Mouse (Mus musculus) bone marrow, adult 2 months (tissue): ENCODE results near the gene Gm43191. TPM values are rescaled to one million over a fixed set of nuclear protein-coding genes. Genes with fewer than 3 reads are reported as not detected.
"Not testable (repeated sequence)": the region's sequence is repeated elsewhere in the genome, so short reads cannot be mapped to it uniquely, and the experiment has no call there.

ENCODE experiments used
- H3K27ac ChIP-seq: fragments of 200-500 bp; 2 replicates; pipeline ENCODE4 v1.5.1; 2012; ENCODE audit warnings: low read depth, mild to moderate bottlenecking, control low read depth, inconsistent platforms, low read length; ENCODE audit not compliant: control insufficient read depth, poor library complexity, insufficient read depth
- H3K4me1 ChIP-seq: fragments of 200-500 bp; 2 replicates; pipeline ENCODE4 v1.6.1; 2011; ENCODE audit warnings: low read length; ENCODE audit not compliant: control insufficient read depth, insufficient read depth
- H3K4me3 ChIP-seq: fragments of 200-500 bp; replicated peaks from 2 replicates; pipeline ENCODE3; 2011; ENCODE audit warnings: mild to moderate bottlenecking, low read depth, low read length, control low read depth; ENCODE audit not compliant: control insufficient read depth
- CTCF ChIP-seq: fragments of 200-500 bp; IDR thresholded peaks from 2 replicates; pipeline ENCODE4 v1.5.1; 2011; ENCODE audit warnings: low read length, control low read depth; ENCODE audit not compliant: control insufficient read depth, insufficient read depth
- POLR2A ChIP-seq: fragments of 200-500 bp; IDR thresholded peaks from 2 replicates; pipeline ENCODE4 v1.6.1; 2011; ENCODE audit warnings: low read depth, mild to moderate bottlenecking, control low read depth, low read length, borderline replicate concordance; ENCODE audit not compliant: control insufficient read depth
- WGBS: fragments of 180-500 bp; shearing (Covaris S2); methylation state at CpG from one replicate; pipeline ENCODE4 v1.1.7; 2018; 5-methylcytosine and 5-hydroxymethylcytosine counted together
- polyA plus RNA-seq: library from polyadenylated mRNA; stranded (reverse); fragments of >200 nt; gene quantifications from 2 replicates; pipeline ENCODE4 v1.2.4, GENCODE M21; 2011; ENCODE audit warnings: low replicate concordance; ENCODE audit not compliant: missing spikeins, insufficient read depth, insufficient read length

Gm43191 gene
- polyA plus RNA-seq, 1 experiment: not detected

DNA sequence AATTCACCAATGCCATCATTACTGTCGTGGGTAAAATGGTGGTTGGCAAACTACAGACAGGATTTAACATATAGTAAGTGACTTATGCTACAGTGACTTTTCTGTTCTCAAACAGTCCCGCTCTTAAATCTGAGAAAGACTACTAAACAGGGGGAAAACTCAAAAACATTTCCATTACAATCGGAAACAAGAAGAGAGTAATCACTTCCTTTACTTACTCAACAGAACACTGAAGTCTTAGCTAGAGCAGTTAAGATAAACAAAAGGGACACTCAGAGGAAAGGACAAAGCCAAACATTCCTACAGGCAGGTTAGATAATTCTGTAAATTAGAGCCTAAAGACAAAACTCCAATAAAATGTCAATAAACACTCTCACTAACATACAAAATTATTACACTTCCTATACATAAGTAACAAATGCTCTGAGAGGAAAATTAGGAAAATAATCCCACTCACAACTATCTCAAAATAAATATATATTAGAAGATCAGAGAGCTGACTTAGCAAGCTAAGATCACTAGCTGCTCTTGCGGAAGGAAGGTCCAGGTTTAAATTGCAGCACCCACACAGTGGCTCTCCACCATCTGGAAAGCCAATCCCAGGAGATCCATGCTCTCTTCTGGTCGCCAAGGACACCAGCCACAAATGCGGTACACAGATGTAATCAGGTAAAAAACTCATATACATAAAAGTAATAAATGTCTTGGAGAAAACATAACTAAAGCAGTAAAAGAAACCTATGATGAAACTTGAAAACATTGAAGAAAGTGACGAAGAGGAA is 24.7 kb downstream of the Gm43191 start:
- Histone ChIP-seq H3K4me3 (no peak overlapping the region), H3K27ac (no peak overlapping the region), H3K4me1 (peaks cover 4% of the 10 kb centered on the region)
- 68% methylated on average over 7 of the region's 7 CpGs for WGBS
- TF ChIP-seq CTCF (no peak), POLR2A (no peak)

DNA sequence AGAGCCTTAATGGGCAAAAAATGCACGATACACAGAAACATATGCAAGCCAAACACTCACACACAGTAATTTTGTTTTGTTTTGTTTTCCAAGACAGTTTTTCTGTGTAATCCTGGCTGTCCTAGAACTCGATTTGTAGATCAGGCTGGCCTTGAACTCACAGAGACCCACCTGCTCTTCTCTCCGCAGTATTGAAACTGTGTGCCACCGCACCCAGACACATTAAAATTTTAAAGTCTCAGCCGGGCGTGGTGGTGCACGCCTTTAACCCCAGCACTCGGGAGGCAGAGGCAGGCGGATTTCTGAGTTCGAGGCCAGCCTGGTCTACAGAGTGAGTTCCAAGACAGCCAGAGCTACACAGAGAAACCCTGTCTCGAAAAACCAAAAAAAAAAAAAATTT is 27.0 kb downstream of the Gm43191 start:
- not testable (repeated sequence) for H3K4me1 ChIP-seq, H3K4me3 ChIP-seq, H3K27ac ChIP-seq
- WGBS: 83% methylated on average over 11 of the region's 11 CpGs

DNA sequence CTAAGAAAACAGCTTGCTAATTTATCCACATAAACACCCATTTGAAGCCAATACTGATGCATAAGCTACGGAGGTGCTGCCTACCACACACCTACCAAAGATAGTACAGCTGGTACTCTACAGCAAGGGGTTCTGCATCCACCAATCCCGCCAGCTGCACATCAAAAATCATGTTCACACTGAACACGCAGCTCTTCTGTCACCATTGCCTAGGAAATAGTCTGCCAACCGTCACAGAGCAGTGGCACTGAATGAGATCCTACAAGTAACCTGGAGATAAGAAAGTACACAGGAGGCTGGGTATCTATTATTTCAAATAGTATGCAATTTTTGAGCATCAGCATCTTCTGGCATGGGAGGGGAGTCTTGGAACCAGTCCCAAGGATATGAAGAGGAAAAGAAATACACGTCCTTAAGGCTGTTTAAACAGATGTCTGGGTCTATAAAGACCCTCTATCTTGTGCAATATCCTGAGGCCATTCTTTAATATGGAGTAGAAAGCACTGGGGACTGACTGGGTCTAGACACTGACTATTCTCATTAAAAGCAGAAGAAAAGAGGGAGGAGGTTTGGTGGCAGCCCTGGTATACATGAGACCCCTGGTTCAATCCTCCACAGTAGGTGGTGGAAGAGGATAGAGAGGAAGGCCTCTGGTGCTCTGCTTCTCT is 27.6 kb downstream of the Gm43191 start:
- WGBS: 53% methylated on average over 5 of the region's 5 CpGs
- H3K4me1 ChIP-seq: peaks cover 3% of the 10 kb centered on the region; the same call in 1 of the 2 replicates
- TF ChIP-seq CTCF (no peak), POLR2A (no peak)

DNA sequence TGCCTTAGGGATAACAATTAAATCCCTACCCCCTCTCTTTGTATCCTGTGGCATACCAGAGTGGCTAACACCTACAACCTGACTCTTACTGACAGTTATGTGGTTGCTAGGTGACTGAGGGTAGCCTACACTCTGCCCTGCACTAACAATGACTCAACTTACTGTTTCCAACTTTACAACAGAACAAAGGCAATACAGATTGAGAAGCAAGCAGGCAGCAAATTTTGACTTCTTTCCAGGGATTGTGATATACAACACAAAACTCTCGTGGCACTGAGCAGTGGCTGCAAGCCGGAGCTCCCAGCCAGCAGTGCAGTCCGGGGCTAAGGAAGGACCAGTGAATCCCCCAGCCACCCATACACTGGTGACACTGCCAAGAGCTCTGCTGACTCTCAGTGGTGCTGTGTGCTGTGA is 29.0 kb downstream of the Gm43191 start:
- H3K4me3 ChIP-seq: no peak overlapping the region
- H3K27ac ChIP-seq: no peak overlapping the region
- TF ChIP-seq CTCF (no peak), POLR2A (no peak)
- H3K4me1 ChIP-seq: peaks cover 1% of the 10 kb centered on the region; the same call in 1 of the 2 replicates
- WGBS: 68% methylated on average over 3 of the region's 3 CpGs

More for the DNA sequence above, 27.6 kb downstream of the Gm43191 start:
- Histone ChIP-seq H3K4me3 (no peak overlapping the region), H3K27ac (no peak overlapping the region)

DNA sequence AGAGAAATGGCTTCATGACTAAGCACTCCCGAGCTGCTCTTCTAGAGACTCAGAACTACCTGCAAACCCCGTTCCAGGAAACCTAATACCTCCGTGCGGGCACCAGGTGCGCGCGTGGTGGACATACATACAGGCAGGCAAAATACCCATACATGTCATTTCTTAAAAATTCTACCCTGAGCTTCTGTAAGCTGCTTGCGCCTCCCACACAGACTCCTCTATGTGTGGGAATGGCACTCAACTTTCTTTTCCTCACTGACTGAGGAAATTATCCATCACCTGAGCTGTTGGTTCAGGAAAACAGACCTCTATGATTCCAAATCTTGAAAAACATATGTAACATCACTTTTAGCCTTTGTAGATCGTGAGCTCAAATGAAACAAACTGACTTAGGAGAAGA is 30.4 kb downstream of the Gm43191 start:
- 88% methylated on average over 9 of the region's 9 CpGs for WGBS
- Histone ChIP-seq H3K4me1 (no peaks in the 10 kb centered on the region; the same call in 1 of the 2 replicates), H3K4me3 (no peak overlapping the region), H3K27ac (no peak overlapping the region)
- no peak for TF ChIP-seq CTCF
- TF ChIP-seq POLR2A: no peak

DNA sequence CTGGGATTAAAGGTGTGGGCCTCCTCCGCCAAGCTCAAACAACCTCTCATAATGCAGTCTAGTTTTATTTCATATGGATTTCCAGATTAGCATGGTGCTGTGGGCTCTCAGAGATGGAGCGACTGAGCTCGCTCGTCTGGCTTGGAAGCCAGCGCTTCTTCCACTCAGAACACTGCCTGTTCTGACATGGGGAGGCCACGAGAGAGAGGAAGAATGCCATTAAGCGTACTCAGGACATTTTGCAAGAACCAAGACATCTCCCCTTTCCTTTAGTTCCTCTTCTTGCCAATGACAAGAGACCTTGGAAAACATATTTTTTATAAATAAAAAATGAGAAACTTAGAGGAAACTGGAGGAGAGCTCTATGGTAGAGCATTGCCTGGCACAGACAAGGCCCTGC is 32.3 kb downstream of the Gm43191 start:
- no peaks in the 10 kb centered on the region; the same call in 1 of the 2 replicates for H3K4me1 ChIP-seq
- peak overlapping the region; percentile 44 for H3K27ac ChIP-seq
- TF ChIP-seq POLR2A (no peak), CTCF (no peak)

DNA sequence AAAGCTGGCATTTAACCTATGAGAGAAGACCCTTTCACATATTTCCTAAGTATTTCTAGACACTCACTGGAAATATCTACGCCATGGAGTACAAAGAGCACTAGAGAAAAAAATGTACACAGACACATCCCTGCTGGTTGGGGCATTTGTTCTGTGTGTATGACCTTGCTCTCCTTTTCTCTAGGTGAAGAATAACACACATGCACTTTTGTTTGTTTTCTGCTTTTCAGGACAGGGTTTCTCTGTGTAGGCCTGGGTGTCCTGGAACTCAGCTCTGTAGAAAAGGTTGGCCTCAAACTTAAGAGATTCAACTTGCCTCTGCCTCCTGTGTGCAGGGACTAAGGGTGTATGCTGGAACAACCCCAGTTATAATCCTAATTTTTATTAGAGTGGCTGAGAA is 34.7 kb downstream of the Gm43191 start:
- 95% methylated on average over 1 of the region's 1 CpGs for WGBS
- TF ChIP-seq POLR2A (no peak), CTCF (no peak)
- Histone ChIP-seq H3K27ac (no peak overlapping the region), H3K4me3 (no peak overlapping the region), H3K4me1 (no peaks in the 10 kb centered on the region)

More for the DNA sequence above, 32.3 kb downstream of the Gm43191 start:
- no peak overlapping the region for H3K4me3 ChIP-seq
- WGBS: 59% methylated on average over 7 of the region's 7 CpGs

DNA sequence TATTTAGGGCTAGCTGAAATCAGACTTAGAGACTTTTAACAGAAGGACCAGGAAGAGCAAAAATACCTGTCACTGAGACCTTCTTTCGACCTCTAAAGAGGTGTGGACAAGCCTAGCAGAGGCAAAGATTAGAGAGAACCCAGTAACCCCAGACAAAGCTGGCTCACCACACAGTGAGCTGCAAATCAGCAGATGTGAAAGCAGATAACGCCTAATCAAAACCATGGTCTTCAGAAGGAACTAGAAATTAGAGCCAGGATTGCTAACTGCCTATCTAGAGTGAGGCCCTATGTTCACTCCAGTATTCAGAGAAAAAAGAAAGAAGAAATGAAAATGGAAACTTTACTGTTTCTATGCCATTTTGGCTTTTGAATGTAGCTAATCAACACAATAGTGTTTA is 38.7 kb downstream of the Gm43191 start:
- H3K27ac ChIP-seq: no peak overlapping the region
- no peak overlapping the region for H3K4me3 ChIP-seq
- H3K4me1 ChIP-seq: peaks cover 1% of the 10 kb centered on the region; the same call in 1 of the 2 replicates
- no peak for TF ChIP-seq CTCF
- no peak for TF ChIP-seq POLR2A
- 59% methylated on average over 2 of the region's 2 CpGs for WGBS
